Mouse (Mus musculus) neural tube, postnatal 0 days (tissue): ENCODE data around the gene 4930474N05Rik. TPM values are rescaled to one million over a fixed set of nuclear protein-coding genes. Genes with fewer than 3 reads are reported as not detected.

Experiments
- polyA plus RNA-seq: library from polyadenylated mRNA; unstranded; fragments of >200 nt; fragmentation: Nextera tagmentation; extraction: Ambion mirVana; gene quantifications from 2 replicates; pipeline ENCODE4 v1.2.1, GENCODE M21; 2015

Gene 4930474N05Rik
- not detected in 2 replicates for polyA plus RNA-seq

GRCm38 (mm10) chr14:36094617-36095016 is at the start of gene 4930474N05Rik:
Gene 4930474N05Rik (plus strand): TSS chr14:36094917.

